Mouse (Mus musculus) MEL (cell line): Measurements from ENCODE around the gene Cfap43. TPM values are rescaled to one million over a fixed set of nuclear protein-coding genes. Genes with fewer than 3 reads are reported as not detected.

Experiments used
- DNase-seq: peaks from one replicate; pipeline ENCODE4 v3.0.0; 2011; ENCODE audit warnings: low read depth, low spot score
- H3K27ac ChIP-seq: 2 replicates; pipeline ENCODE4 v1.5.1; 2012; ENCODE audit warnings: low read depth, mild to moderate bottlenecking, control low read depth, low read length, moderate library complexity; ENCODE audit not compliant: control insufficient read depth
- H3K27me3 ChIP-seq, 2 experiments: fragments of 150-350 bp in 1 of 2; sonication (generic) in 1 of 2; 2 replicates each; pipeline ENCODE4 v1.6.1; 2012; ENCODE audit warnings: low read length in 2 of 2, mild to moderate bottlenecking in 2 of 2, improper control_type of control experiment in 1 of 2, moderate library complexity in 1 of 2; ENCODE audit not compliant: insufficient read depth in 2 of 2, control insufficient read depth in 1 of 2
- H3K36me3 ChIP-seq, 2 experiments: 2 replicates each; pipeline ENCODE4 v1.6.1; 2012 to 2014; ENCODE audit warnings: low read length in 2 of 2, improper control_type of control experiment in 1 of 2, inconsistent platforms in 1 of 2, mild to moderate bottlenecking in 1 of 2; ENCODE audit not compliant: insufficient read depth in 2 of 2, control insufficient read depth in 1 of 2
- H3K4me1 ChIP-seq, 2 experiments: fragments of 150-350 bp in 1 of 2; sonication (generic) in 1 of 2; 2 replicates each; pipeline ENCODE4 v1.6.1; 2012; ENCODE audit warnings: low read length in 2 of 2, improper control_type of control experiment in 1 of 2, mild to moderate bottlenecking in 1 of 2; ENCODE audit not compliant: insufficient read depth in 2 of 2, control insufficient read depth in 1 of 2
- H3K4me3 ChIP-seq, 2 experiments: fragments of 150-350 bp in 1 of 2; sonication (generic) in 1 of 2; 2 replicates each; pipeline ENCODE4 v1.5.1; 2012; ENCODE audit warnings: low read depth in 2 of 2, low read length in 2 of 2, mild to moderate bottlenecking in 2 of 2, moderate library complexity in 2 of 2, control low read depth in 1 of 2, improper control_type of control experiment in 1 of 2; ENCODE audit not compliant: control insufficient read depth in 1 of 2, insufficient read depth in 1 of 2
- H3K79me2 ChIP-seq: 2 replicates; pipeline ENCODE4 v1.6.1; 2012; ENCODE audit warnings: mild to moderate bottlenecking, low read length, moderate library complexity; ENCODE audit not compliant: control insufficient read depth, poor library complexity, insufficient read depth
- H3K9ac ChIP-seq: 2 replicates; pipeline ENCODE4 v1.6.1; 2012; ENCODE audit warnings: low read depth, mild to moderate bottlenecking, control low read depth, low read length, moderate library complexity; ENCODE audit not compliant: control insufficient read depth, poor library complexity, severe bottlenecking
- H3K9me3 ChIP-seq: fragments of 150-350 bp; sonication (generic); replicated peaks from 2 replicates; pipeline ENCODE4 v1.6.1; 2012; ENCODE audit warnings: mild to moderate bottlenecking, low read length, improper control_type of control experiment, moderate library complexity; ENCODE audit not compliant: insufficient read depth
- BHLHE40 ChIP-seq: IDR thresholded peaks from 2 replicates; pipeline ENCODE4 v1.6.1; 2012; ENCODE audit warnings: low read depth, mild to moderate bottlenecking, inconsistent platforms, low read length, improper control_type of control experiment, borderline replicate concordance
- CHD2 ChIP-seq: IDR thresholded peaks from 2 replicates; pipeline ENCODE4 v1.6.1; 2011; ENCODE audit warnings: low read length, improper control_type of control experiment
- E2F4 ChIP-seq: IDR thresholded peaks from 2 replicates; pipeline ENCODE4 v1.6.1; 2011; ENCODE audit warnings: low read depth, low read length, improper control_type of control experiment, borderline replicate concordance
- ELF1 ChIP-seq: IDR thresholded peaks from 2 replicates; pipeline ENCODE4 v1.6.1; 2014; ENCODE audit warnings: low read depth, mild to moderate bottlenecking, inconsistent platforms, low read length, improper control_type of control experiment, moderate library complexity
- EP300 ChIP-seq, 2 experiments: IDR thresholded peaks; 2 replicates each; pipeline ENCODE4 v1.6.1; 2011; ENCODE audit warnings: improper control_type of control experiment in 2 of 2, low read length in 2 of 2, low read depth in 1 of 2, mild to moderate bottlenecking in 1 of 2
- KAT2A ChIP-seq: conservative IDR thresholded peaks from 2 replicates; pipeline ENCODE4 v1.6.1; 2012; ENCODE audit warnings: low read depth, low read length, improper control_type of control experiment, inconsistent platforms
- MAFK ChIP-seq: IDR thresholded peaks from 2 replicates; pipeline ENCODE4 v1.6.1; 2011; ENCODE audit warnings: low read depth, mild to moderate bottlenecking, low read length, improper control_type of control experiment, borderline replicate concordance
- MEF2A ChIP-seq: IDR thresholded peaks from 2 replicates; pipeline ENCODE4 v1.6.1; 2014; ENCODE audit warnings: low read depth, mild to moderate bottlenecking, inconsistent platforms, low read length, improper control_type of control experiment; ENCODE audit not compliant: poor library complexity, insufficient replicate concordance, severe bottlenecking; ENCODE audit errors: extremely low read depth
- MYB ChIP-seq: IDR thresholded peaks from 2 replicates; pipeline ENCODE4 v1.6.1; 2011; ENCODE audit warnings: mild to moderate bottlenecking, low read depth, low read length, improper control_type of control experiment
- NRF1 ChIP-seq: IDR thresholded peaks from 2 replicates; pipeline ENCODE4 v1.6.1; 2014; ENCODE audit warnings: low read depth, mild to moderate bottlenecking, inconsistent platforms, low read length, improper control_type of control experiment, moderate library complexity; ENCODE audit not compliant: poor library complexity, insufficient read depth, severe bottlenecking
- POLR2A ChIP-seq, 2 experiments: IDR thresholded peaks; 2 replicates each; pipeline ENCODE4 v1.6.1; 2011 to 2012; ENCODE audit warnings: low read length in 2 of 2, mild to moderate bottlenecking in 2 of 2, control low read depth in 1 of 2, improper control_type of control experiment in 1 of 2, low read depth in 1 of 2, moderate library complexity in 1 of 2; ENCODE audit not compliant: control insufficient read depth in 1 of 2, insufficient read depth in 1 of 2, poor library complexity in 1 of 2
- POLR2AphosphoS2 ChIP-seq: IDR thresholded peaks from 2 replicates; pipeline ENCODE4 v1.6.1; 2011; ENCODE audit warnings: low read length, improper control_type of control experiment
- RAD21 ChIP-seq: IDR thresholded peaks from 2 replicates; pipeline ENCODE4 v1.6.1; 2011; ENCODE audit warnings: mild to moderate bottlenecking, low read depth, low read length, improper control_type of control experiment
- RCOR1 ChIP-seq: IDR thresholded peaks from 2 replicates; pipeline ENCODE4 v1.6.1; 2012; ENCODE audit warnings: low read depth, mild to moderate bottlenecking, inconsistent platforms, low read length, improper control_type of control experiment
- SIN3A ChIP-seq: IDR thresholded peaks from 2 replicates; pipeline ENCODE4 v1.6.1; 2012; ENCODE audit warnings: low read length, improper control_type of control experiment, inconsistent platforms
- SMC3 ChIP-seq: IDR thresholded peaks from 2 replicates; pipeline ENCODE4 v1.6.1; 2011; ENCODE audit warnings: low read depth, low read length, improper control_type of control experiment
- TBP ChIP-seq: IDR thresholded peaks from 2 replicates; pipeline ENCODE4 v1.8.0; 2011; ENCODE audit warnings: low read depth, low read length, improper control_type of control experiment
- TCF12 ChIP-seq: IDR thresholded peaks from 2 replicates; pipeline ENCODE4 v1.6.1; 2014; ENCODE audit warnings: low read depth, mild to moderate bottlenecking, inconsistent platforms, low read length, improper control_type of control experiment, moderate library complexity
- UBTF ChIP-seq: IDR thresholded peaks from 2 replicates; pipeline ENCODE4 v1.6.1; 2012; ENCODE audit warnings: low read depth, mild to moderate bottlenecking, inconsistent platforms, low read length, improper control_type of control experiment, moderate library complexity, borderline replicate concordance; ENCODE audit not compliant: insufficient read depth
- ZMIZ1 ChIP-seq: IDR thresholded peaks from 2 replicates; pipeline ENCODE4 v1.6.1; 2012; ENCODE audit warnings: low read depth, mild to moderate bottlenecking, inconsistent platforms, low read length, improper control_type of control experiment, moderate library complexity
- ZNF384 ChIP-seq: IDR thresholded peaks from 2 replicates; pipeline ENCODE4 v1.6.1; 2012; ENCODE audit warnings: low read depth, mild to moderate bottlenecking, inconsistent platforms, low read length, improper control_type of control experiment
- polyA plus RNA-seq, 2 experiments: library from polyadenylated mRNA; stranded (reverse) in 1 of 2; unstranded in 1 of 2; fragments of >175 nt in 1 of 2; fragments of >200 nt in 1 of 2; gene quantifications; 2 replicates each; pipeline versions ENCODE4 v1.2.1 to v1.2.4; 2012; ENCODE audit warnings: low replicate concordance in 2 of 2, low read depth in 1 of 2; ENCODE audit not compliant: insufficient read length in 2 of 2, insufficient read depth in 1 of 2, missing spikeins in 1 of 2
- total RNA-seq: library from RNA; depleted of rRNA; stranded (reverse); fragments of 300-350 nt; gene quantifications from 2 replicates; pipeline ENCODE4 v1.2.3, GENCODE M21; 2012

Gene Cfap43
- total and polyA plus RNA-seq, 3 experiments = 0.10 to 0.12 TPM; not detected in 1

- H3K4me1 ChIP-seq = no peaks in the 10 kb centered on the region; a peak in 1 of 4 replicates
- H3K9ac ChIP-seq = no peak overlapping the region
- no peak overlapping the region for H3K27ac ChIP-seq
- no peaks in the 10 kb centered on the region for H3K79me2 ChIP-seq
- no peaks in the 10 kb centered on the region for H3K27me3 ChIP-seq
- no peak overlapping the region for H3K4me3 ChIP-seq
- TF ChIP-seq KAT2A = no peak
- no peak for TF ChIP-seq E2F4
- TF ChIP-seq UBTF = no peak
- no peak for TF ChIP-seq TBP
- no peak for TF ChIP-seq POLR2AphosphoS2
- TF ChIP-seq EP300 (IDR thresholded peaks at IDR 0.05; ENCODE audit: low read depth in 1 of 2, low read length in 2 of 2) = no peak
- TF ChIP-seq SIN3A = no peak
- no peak for TF ChIP-seq ELF1
- no peak for TF ChIP-seq MAFK
- no peak for TF ChIP-seq BHLHE40
- TF ChIP-seq RAD21 = no peak
- TF ChIP-seq CHD2 = no peak
- no peak for TF ChIP-seq POLR2A (IDR thresholded peaks at IDR 0.05; ENCODE audit: control insufficient read depth in 1 of 2, insufficient read depth in 1 of 2, low read depth in 1 of 2, low read length in 2 of 2, poor library complexity in 1 of 2)
- no peak for TF ChIP-seq ZMIZ1
- DNase-seq = no peak
- H3K36me3 ChIP-seq = peaks cover 0 to 15% of the 10 kb centered on the region in 2 experiments; a peak in 2 of 4 replicates
- no peaks in the 10 kb centered on the region for H3K9me3 ChIP-seq
These were observed 51.4 kb downstream of the Cfap43 start for GRCm38 (mm10) chr19:47867628-47868175.

- no peak for TF ChIP-seq MAFK
- TF ChIP-seq ZNF384 = no peak
- no peak for TF ChIP-seq TCF12
- no peak for TF ChIP-seq MYB
- TF ChIP-seq NRF1 = no peak
- no peak for TF ChIP-seq RCOR1
- TF ChIP-seq EP300 (IDR thresholded peaks at IDR 0.05; ENCODE audit: low read depth in 1 of 2, low read length in 2 of 2) = no peak
- no peak for TF ChIP-seq KAT2A
- TF ChIP-seq SMC3 = no peak
- no peak for TF ChIP-seq MEF2A
- Histone ChIP-seq H3K36me3 (peaks cover 0 to 21% of the 10 kb centered on the region in 2 experiments; a peak in 2 of 4 replicates), H3K9ac (no peak within 1 kb of the TSS), H3K9me3 (no peaks in the 10 kb centered on the region), H3K4me3 (no peak within 1 kb of the TSS), H3K27me3 (no peaks in the 10 kb centered on the region), H3K4me1 (no peaks in the 10 kb centered on the region; a peak in 1 of 4 replicates), H3K27ac (no peak within 1 kb of the TSS), H3K79me2 (no peaks in the 10 kb centered on the region)
- no peak for DNase-seq
These were observed 53.6 kb downstream of the Cfap43 start, which contains the start of gene Gsto2 for GRCm38 (mm10) chr19:47865353-47865947. Gene Gsto2 (plus strand): TSS chr19:47865534.
